Mouse (Mus musculus): Measurements from ENCODE around the gene Synpo2. TPM values are rescaled to one million over a fixed set of nuclear protein-coding genes. Genes with fewer than 3 reads are reported as not detected.

The Synpo2 gene
- polyA plus RNA-seq, 1 experiment from 2014 or later = 12.8 TPM

DNA sequence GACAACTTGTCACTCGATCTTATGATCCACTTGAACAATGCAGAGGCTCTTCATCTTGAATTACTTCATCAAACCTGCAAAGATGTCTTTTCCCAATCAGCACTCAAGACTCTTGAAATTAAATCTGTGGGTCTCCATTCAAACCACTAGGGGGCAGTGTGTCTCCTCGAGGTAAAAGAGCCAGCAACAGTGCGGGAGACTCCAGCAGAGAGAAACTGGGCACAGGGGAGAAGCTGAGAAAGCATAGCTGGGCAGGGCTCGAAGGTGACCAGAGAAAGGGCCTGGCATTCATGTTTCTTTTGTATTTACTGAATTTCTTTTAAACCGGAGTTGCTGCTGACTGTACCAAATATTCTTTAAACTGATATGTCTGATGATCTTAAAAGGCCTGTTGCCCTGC lies 67.1 kb downstream of the Synpo2 start:
- Histone ChIP-seq H3K9ac (ENCODE audit: low read depth, low read length) (no peak overlapping the region), H3K4me1 (ENCODE audit: control insufficient read depth, insufficient read depth, low read length) (peaks cover 7% of the 10 kb centered on the region; the same call in 1 of the 2 replicates), H3K27me3 (replicated peaks; ENCODE audit: control insufficient read depth, insufficient read depth, low read length) (no peaks in the 10 kb centered on the region), H3K27ac (replicated peaks; ENCODE audit: low read depth, low read length) (no peak overlapping the region), H3K9me3 (ENCODE audit: control insufficient read depth, low read length) (no peaks in the 10 kb centered on the region), H3K36me3 (ENCODE audit: control insufficient read depth, insufficient read depth, low read length) (no peaks in the 10 kb centered on the region), H3K4me3 (ENCODE audit: low read depth, low read length) (no peak overlapping the region), H3K4me2 (ENCODE audit: low read depth, low read length) (no peak overlapping the region)
- DNase-seq (ENCODE audit: low spot score) (peak; percentile 91), ATAC-seq (ENCODE audit: low read depth) (peak; percentile 67; the same call in 1 of the 2 replicates)
- WGBS = 7% methylated on average over 5 of the region's 5 CpGs

DNA sequence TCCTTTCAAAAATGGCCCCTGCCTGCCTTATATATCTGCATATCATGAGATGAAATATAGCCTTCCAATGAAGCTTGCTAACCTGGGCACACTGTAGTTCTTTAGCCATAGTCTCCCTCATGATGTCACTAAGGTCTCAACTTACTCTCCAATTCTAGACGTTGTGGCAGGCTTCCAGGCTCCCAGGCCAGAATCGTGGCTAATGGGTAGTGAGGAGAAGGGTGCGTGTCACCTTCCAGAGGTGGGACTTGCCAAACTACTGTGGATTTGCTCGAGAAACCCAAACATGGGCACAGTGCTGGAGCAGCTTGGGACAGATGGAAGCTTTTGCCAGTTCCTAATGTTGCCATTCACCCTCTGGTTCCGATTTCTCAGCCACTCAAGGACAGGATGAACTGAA lies 69.5 kb downstream of the Synpo2 start:
- H3K36me3 ChIP-seq (ENCODE audit: control insufficient read depth, insufficient read depth, low read length) = no peaks in the 10 kb centered on the region
- no peak overlapping the region for H3K27ac ChIP-seq (replicated peaks; ENCODE audit: low read depth, low read length)
- no peak for ATAC-seq (ENCODE audit: low read depth)
- DNase-seq (ENCODE audit: low spot score) = no peak
- H3K9me3 ChIP-seq (ENCODE audit: control insufficient read depth, low read length) = no peaks in the 10 kb centered on the region
- no peak overlapping the region for H3K4me3 ChIP-seq (ENCODE audit: low read depth, low read length)
- H3K9ac ChIP-seq (ENCODE audit: low read depth, low read length) = no peak overlapping the region
- no peak overlapping the region for H3K4me2 ChIP-seq (ENCODE audit: low read depth, low read length)
- H3K4me1 ChIP-seq (ENCODE audit: control insufficient read depth, insufficient read depth, low read length) = peaks cover 10% of the 10 kb centered on the region; the same call in 1 of the 2 replicates
- 43% methylated on average over 5 of the region's 5 CpGs for WGBS
- H3K27me3 ChIP-seq (replicated peaks; ENCODE audit: control insufficient read depth, insufficient read depth, low read length) = no peaks in the 10 kb centered on the region

DNA sequence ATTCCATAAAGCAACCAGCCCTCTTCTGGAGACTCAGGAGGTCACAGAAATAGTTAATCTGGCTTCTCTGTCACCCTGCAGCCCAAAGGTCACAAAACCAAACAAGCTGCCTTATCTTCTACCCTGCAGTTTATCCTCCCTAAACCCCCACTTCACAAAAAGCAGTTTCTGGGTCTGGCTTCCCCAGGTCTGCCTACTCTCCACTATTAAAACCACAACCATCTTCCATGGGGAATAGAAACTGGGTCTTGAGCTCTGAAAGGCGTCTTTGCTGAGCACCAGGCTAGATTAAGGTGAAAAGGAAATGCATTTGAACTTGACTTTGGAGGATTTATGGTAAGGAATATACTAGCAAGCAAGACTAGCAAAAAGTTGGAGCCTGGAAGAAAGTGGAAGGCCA lies 71.8 kb downstream of the Synpo2 start:
- Histone ChIP-seq H3K4me3 (ENCODE audit: low read depth, low read length) (no peak overlapping the region), H3K4me1 (ENCODE audit: control insufficient read depth, insufficient read depth, low read length) (peaks cover 6% of the 10 kb centered on the region; the same call in 1 of the 2 replicates), H3K27ac (replicated peaks; ENCODE audit: low read depth, low read length) (no peak overlapping the region), H3K9ac (ENCODE audit: low read depth, low read length) (no peak overlapping the region), H3K36me3 (ENCODE audit: control insufficient read depth, insufficient read depth, low read length) (no peaks in the 10 kb centered on the region), H3K27me3 (replicated peaks; ENCODE audit: control insufficient read depth, insufficient read depth, low read length) (no peaks in the 10 kb centered on the region), H3K9me3 (ENCODE audit: control insufficient read depth, low read length) (no peaks in the 10 kb centered on the region), H3K4me2 (ENCODE audit: low read depth, low read length) (no peak overlapping the region)
- DNase-seq (ENCODE audit: low spot score) (no peak), ATAC-seq (ENCODE audit: low read depth) (no peak)
- 66% methylated on average over 1 of the region's 1 CpGs for WGBS

DNA sequence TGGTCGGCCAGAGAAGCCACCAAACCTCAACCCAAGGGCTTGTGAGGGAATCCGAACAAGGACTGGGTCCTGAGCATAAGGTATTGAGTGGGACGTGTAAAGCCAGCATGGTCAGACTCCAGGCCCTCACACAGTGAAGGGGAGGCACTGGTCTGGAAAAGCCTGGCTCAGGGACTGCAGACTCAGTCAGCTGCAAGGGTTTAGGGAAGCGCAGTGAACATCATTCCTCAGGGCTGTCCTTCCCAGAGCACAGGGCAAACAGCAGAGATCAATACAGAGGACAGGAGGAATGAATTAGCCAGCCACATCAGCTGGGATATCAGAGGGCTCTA lies 72.8 kb downstream of the Synpo2 start:
- DNase-seq (ENCODE audit: low spot score) (no peak), ATAC-seq (ENCODE audit: low read depth) (no peak)
- Histone ChIP-seq H3K4me3 (ENCODE audit: low read depth, low read length) (no peak overlapping the region), H3K9me3 (ENCODE audit: control insufficient read depth, low read length) (no peaks in the 10 kb centered on the region), H3K36me3 (ENCODE audit: control insufficient read depth, insufficient read depth, low read length) (no peaks in the 10 kb centered on the region), H3K4me2 (ENCODE audit: low read depth, low read length) (no peak overlapping the region), H3K27me3 (replicated peaks; ENCODE audit: control insufficient read depth, insufficient read depth, low read length) (no peaks in the 10 kb centered on the region), H3K4me1 (ENCODE audit: control insufficient read depth, insufficient read depth, low read length) (0 out of 2 replicates have a peak, but pooled peaks cover 5% of the 10 kb centered on the region), H3K9ac (ENCODE audit: low read depth, low read length) (no peak overlapping the region), H3K27ac (replicated peaks; ENCODE audit: low read depth, low read length) (no peak overlapping the region)
- WGBS = 37% methylated on average over 4 of the region's 4 CpGs

DNA sequence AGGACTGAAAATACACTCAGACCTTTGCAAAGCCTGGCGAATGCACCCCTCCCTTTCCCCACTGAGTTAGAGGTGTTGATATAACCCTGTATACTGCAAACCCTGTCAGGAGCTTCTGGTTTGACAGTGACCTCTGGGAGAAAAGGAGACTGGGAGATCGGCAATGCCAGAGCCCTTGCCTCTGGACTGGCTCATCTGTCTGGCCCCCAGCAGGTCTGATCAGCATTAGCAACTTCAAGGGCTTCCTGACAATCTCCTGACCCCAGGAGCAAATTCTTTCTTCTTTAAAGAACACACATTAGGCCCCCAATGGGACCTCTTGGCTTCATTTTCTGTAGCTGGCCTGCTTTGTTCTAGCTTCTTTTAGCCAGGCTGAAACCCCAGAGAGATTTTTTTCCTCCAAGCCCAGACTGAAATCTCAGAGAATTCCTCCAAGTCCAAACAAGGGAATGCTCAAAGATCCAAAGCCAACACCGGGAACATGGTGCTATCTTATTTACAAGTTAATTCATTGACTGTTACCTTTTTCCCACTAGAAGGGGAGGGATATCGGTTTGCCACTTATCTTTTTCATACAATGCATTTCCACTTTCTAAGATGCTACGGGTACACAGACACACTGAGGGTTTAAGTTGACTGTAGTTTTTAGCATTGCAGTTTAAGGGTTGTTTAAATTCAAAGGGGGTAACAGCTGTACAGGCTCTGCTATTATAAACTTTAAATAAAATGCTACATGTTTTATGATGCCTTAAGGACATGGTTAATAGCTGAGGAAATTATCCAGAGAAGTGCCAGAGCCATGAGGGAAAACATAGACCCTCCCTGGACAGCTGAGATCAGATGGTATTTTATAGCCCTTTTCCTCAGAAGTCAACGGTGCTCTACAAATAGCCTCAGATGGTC lies 73.4 kb downstream of the Synpo2 start:
- Histone ChIP-seq H3K36me3 (ENCODE audit: control insufficient read depth, insufficient read depth, low read length) (no peaks in the 10 kb centered on the region), H3K27me3 (replicated peaks; ENCODE audit: control insufficient read depth, insufficient read depth, low read length) (no peaks in the 10 kb centered on the region), H3K9me3 (ENCODE audit: control insufficient read depth, low read length) (no peaks in the 10 kb centered on the region), H3K9ac (ENCODE audit: low read depth, low read length) (no peak overlapping the region), H3K4me1 (ENCODE audit: control insufficient read depth, insufficient read depth, low read length) (0 out of 2 replicates have a peak, but pooled peaks cover 5% of the 10 kb centered on the region), H3K4me3 (ENCODE audit: low read depth, low read length) (no peak overlapping the region), H3K27ac (replicated peaks; ENCODE audit: low read depth, low read length) (no peak overlapping the region), H3K4me2 (ENCODE audit: low read depth, low read length) (no peak overlapping the region)
- WGBS = 35% methylated on average over 6 of the region's 6 CpGs
- DNase-seq (ENCODE audit: low spot score) (no peak), ATAC-seq (ENCODE audit: low read depth) (no peak)

DNA sequence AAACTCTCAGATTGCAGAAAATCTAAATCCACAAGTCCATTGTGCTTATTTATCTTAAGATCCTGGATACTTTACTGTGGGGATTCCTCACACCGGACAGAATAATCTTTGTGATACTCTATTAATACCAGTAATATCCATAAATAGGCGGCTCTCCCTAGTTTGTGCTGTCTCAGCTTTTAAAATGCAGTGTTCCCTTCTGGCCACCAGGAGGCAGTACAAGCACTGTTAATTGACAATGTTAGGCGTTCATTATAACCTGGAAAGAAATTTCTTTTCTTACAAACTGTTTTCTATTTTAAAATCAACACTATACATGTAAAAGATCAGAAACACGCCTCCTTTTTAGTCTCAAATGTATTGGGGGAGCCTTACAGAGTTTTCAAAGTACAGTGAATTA lies 75.2 kb downstream of the Synpo2 start:
- 18% methylated on average over 4 of the region's 4 CpGs for WGBS
- ATAC-seq (ENCODE audit: low read depth) = no peak

DNA sequence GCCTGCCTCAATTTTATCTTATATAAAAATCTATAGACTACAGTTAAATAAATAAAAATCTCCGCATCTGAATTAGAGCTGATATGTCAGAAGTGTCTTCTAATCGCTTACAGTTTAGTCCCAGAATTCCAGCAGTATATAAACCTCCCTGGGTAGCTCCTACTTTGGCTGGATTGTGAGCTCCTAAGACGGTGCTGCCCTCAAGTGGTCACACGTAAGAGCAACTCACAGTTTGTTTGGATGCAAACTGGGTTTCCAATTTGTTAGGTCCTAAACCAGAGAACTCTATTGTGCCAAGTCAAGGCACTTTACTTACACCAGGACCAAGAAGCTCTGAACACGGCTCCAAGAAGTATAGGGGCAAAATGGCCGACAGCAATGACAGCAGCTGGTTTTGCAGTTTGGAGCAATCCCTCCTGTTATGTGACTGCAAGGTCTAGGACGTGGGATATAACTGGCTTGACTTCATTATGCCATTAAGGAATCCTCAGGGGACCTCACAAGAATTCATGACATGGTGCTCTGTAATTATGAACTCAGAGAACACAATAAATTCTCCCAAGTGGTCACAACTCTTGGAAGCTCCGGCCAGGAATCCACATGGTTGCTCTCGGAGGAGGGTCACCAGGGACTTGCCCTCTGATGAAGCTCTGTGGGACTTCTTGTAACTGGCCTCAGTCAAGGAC lies 76.7 kb downstream of the Synpo2 start:
- ATAC-seq (ENCODE audit: low read depth) (peak; percentile 51; the same call in 1 of the 2 replicates), DNase-seq (ENCODE audit: low spot score) (peak; percentile 88)
- Histone ChIP-seq H3K27ac (replicated peaks; ENCODE audit: low read depth, low read length) (no peak overlapping the region), H3K4me1 (ENCODE audit: control insufficient read depth, insufficient read depth, low read length) (0 out of 2 replicates have a peak, but pooled peaks cover 5% of the 10 kb centered on the region), H3K4me2 (ENCODE audit: low read depth, low read length) (no peak overlapping the region), H3K9me3 (ENCODE audit: control insufficient read depth, low read length) (no peaks in the 10 kb centered on the region), H3K4me3 (ENCODE audit: low read depth, low read length) (no peak overlapping the region), H3K27me3 (replicated peaks; ENCODE audit: control insufficient read depth, insufficient read depth, low read length) (no peaks in the 10 kb centered on the region), H3K36me3 (ENCODE audit: control insufficient read depth, insufficient read depth, low read length) (no peaks in the 10 kb centered on the region), H3K9ac (ENCODE audit: low read depth, low read length) (no peak overlapping the region)
- 29% methylated on average over 9 of the region's 9 CpGs for WGBS

More for the DNA sequence above, 75.2 kb downstream of the Synpo2 start:
- Histone ChIP-seq H3K27ac (replicated peaks; ENCODE audit: low read depth, low read length) (no peak overlapping the region), H3K9me3 (ENCODE audit: control insufficient read depth, low read length) (no peaks in the 10 kb centered on the region), H3K36me3 (ENCODE audit: control insufficient read depth, insufficient read depth, low read length) (no peaks in the 10 kb centered on the region), H3K4me3 (ENCODE audit: low read depth, low read length) (no peak overlapping the region), H3K4me2 (ENCODE audit: low read depth, low read length) (no peak overlapping the region), H3K27me3 (replicated peaks; ENCODE audit: control insufficient read depth, insufficient read depth, low read length) (no peaks in the 10 kb centered on the region), H3K4me1 (ENCODE audit: control insufficient read depth, insufficient read depth, low read length) (0 out of 2 replicates have a peak, but pooled peaks cover 5% of the 10 kb centered on the region), H3K9ac (ENCODE audit: low read depth, low read length) (no peak overlapping the region)
- DNase-seq (ENCODE audit: low spot score) = no peak

DNA sequence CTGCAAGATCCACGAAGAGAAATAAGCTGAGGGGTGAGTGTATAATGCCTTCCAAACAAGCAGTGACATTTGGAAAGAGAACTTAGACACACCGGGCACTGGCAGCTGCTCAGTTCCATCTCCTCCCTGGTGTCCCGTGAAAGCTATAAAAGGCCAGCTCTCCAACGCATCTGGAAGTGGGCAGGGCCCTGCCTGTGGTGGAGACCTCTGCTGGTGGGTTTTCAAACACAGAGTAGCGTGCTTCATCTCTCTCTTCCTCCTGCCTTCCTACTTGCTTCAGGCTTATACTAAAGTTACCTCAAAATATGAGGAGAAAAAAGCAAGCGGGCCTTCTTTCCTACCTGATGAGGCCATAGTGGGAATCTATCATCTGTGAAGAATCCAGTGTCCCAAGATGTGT lies 77.4 kb downstream of the Synpo2 start:
- H3K4me1 ChIP-seq (ENCODE audit: control insufficient read depth, insufficient read depth, low read length) = 0 out of 2 replicates have a peak, but pooled peaks cover 5% of the 10 kb centered on the region
- ATAC-seq (ENCODE audit: low read depth) = 0 out of 2 replicates have a peak, but pooled peaks have one; percentile 31
- 30% methylated on average over 6 of the region's 6 CpGs for WGBS
- no peak overlapping the region for H3K9ac ChIP-seq (ENCODE audit: low read depth, low read length)
- DNase-seq (ENCODE audit: low spot score) = peak; percentile 59
- no peak overlapping the region for H3K27ac ChIP-seq (replicated peaks; ENCODE audit: low read depth, low read length)
- no peak overlapping the region for H3K4me2 ChIP-seq (ENCODE audit: low read depth, low read length)
- H3K4me3 ChIP-seq (ENCODE audit: low read depth, low read length) = no peak overlapping the region
- no peaks in the 10 kb centered on the region for H3K36me3 ChIP-seq (ENCODE audit: control insufficient read depth, insufficient read depth, low read length)
- H3K9me3 ChIP-seq (ENCODE audit: control insufficient read depth, low read length) = no peaks in the 10 kb centered on the region
- no peaks in the 10 kb centered on the region for H3K27me3 ChIP-seq (replicated peaks; ENCODE audit: control insufficient read depth, insufficient read depth, low read length)
